Mouse (Mus musculus) left cerebral cortex, adult 2 months (tissue): ENCODE data around the gene Duoxa1. TPM values are rescaled to one million over a fixed set of nuclear protein-coding genes. Genes with fewer than 3 reads are reported as not detected.

Experiments
- DNase-seq, 2 experiments: peaks; one replicate each; pipeline ENCODE4 v3.0.0; 2021 to 2022; ENCODE audit warnings: low spot score in 2 of 2, mixed read lengths in 1 of 2; ENCODE audit errors: extremely low spot score in 1 of 2
- H3K27ac ChIP-seq: fragments of 200-600 bp; 2 replicates; pipeline ENCODE4 v1.8.1; 2022
- H3K4me3 ChIP-seq: fragments of 200-600 bp; 2 replicates; pipeline ENCODE4 v1.8.1; 2022
- CTCF ChIP-seq: fragments of 200-600 bp; IDR thresholded peaks from 2 replicates; pipeline ENCODE4 v1.8.1; 2022; ENCODE audit warnings: antibody characterized with exemption, mild to moderate bottlenecking, moderate library complexity
- intact Hi-C: fragments of 180-260 bp; cut with DNase I; formaldehyde crosslinking; loops from one replicate; pipeline ENCODE4 v1.15.1; 2025
- total RNA-seq, 2 experiments: library from RNA; stranded (reverse); gene quantifications; 2 replicates each; pipeline ENCODE4 v1.2.3; 2021

Gene Duoxa1
- total RNA-seq, 2 experiments from 2014 or later: not detected

GRCm38 (mm10) chr2:122301921-122302573 is 11.5 kb downstream of the Duoxa1 start:
- TF ChIP-seq CTCF: no peak
- DNase-seq: no peak
- peak overlapping the region; percentile 25 for H3K4me3 ChIP-seq
- H3K27ac ChIP-seq: no peak overlapping the region
- intact Hi-C loops: loop anchor here (5.0 kb wide), 3 partner anchors 55 to 230 kb away; no protein-coding TSS in a partner anchor

GRCm38 (mm10) chr2:122301081-122301920 is 12.2 kb downstream of the Duoxa1 start:
- intact Hi-C loops: loop anchor here (5.0 kb wide), 3 partner anchors 54 to 229 kb away; no protein-coding TSS in a partner anchor
- peak; percentile 17 to 28 for DNase-seq
- Histone ChIP-seq H3K27ac (no peak overlapping the region), H3K4me3 (peak overlapping the region; percentile 25)
- TF ChIP-seq CTCF: no peak

- no peak overlapping the region for H3K27ac ChIP-seq
- no peak overlapping the region for H3K4me3 ChIP-seq
- TF ChIP-seq CTCF: no peak
- DNase-seq: no peak
- intact Hi-C loops: loop anchor here (5.0 kb wide), 3 partner anchors 53 to 228 kb away; no protein-coding TSS in a partner anchor
Measured at GRCm38 (mm10) chr2:122300656-122301020, 12.9 kb downstream of the Duoxa1 start.

- DNase-seq: no peak
- no peak for TF ChIP-seq CTCF
- H3K4me3 ChIP-seq: no peak overlapping the region
- H3K27ac ChIP-seq: no peak overlapping the region
- intact Hi-C loops: loop anchor here (5.0 kb wide), 3 partner anchors 53 to 228 kb away; no protein-coding TSS in a partner anchor
Measured at GRCm38 (mm10) chr2:122299911-122300655, 13.4 kb downstream of the Duoxa1 start.

DNA sequence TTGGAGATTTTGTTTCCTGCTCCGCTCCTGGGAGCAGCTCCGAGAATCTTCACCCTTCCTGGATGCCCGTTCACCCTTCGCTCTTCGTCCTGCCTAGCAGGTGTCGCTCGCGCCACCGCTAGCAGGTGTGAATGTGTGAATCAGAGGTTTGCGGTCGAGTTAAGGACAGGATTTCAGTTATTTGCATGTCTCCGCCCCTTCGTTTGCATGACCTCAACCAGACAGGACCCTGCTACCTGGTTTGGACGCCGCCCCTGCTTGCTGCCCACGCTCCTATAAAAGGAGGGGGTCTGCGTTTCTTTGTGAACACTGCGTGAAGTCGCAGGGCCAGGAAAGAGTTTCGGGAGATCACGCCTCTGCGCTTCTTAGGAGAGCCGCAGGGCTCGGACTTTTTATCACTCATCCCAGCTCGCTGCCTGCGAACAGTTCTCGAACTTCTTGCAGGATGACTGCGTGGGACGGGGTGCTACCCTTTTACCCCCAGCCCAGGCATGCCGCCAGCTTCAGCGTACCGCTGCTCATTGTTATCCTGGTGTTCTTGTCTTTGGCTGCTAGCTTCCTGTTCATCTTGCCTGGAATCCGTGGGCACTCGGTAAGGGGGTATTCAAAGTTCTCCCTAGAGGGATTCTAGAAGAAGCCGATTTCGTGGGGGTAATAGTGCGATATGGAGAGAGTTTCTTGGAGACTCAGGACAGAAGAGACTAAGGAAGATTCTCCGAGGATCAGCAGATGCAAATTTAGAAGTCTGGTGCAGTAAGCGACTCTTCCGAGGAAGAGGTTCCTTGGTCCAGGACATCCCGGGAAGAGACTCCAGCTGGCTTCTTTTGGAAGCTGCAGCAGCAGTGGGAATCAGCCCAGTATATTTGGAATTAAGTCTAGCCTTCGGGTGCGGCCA is 14.7 kb downstream of the Duoxa1 start, which contains the start of gene Duoxa2:
Gene Duoxa2 (plus strand): TSS at position 305 of the 895 bp plus-strand sequence.
- TF ChIP-seq CTCF: no peak
- Histone ChIP-seq H3K27ac (no peak within 1 kb of the TSS), H3K4me3 (no peak within 1 kb of the TSS)
- DNase-seq: no peak
- intact Hi-C loops: no loop called here

GRCm38 (mm10) chr2:122298096-122298499 is 15.4 kb downstream of the Duoxa1 start, which contains the start of gene Duox2:
Gene Duox2, minus strand, starts transcription at chr2:122298449.
- no peak for DNase-seq
- no peak within 1 kb of the TSS for H3K4me3 ChIP-seq
- H3K27ac ChIP-seq: no peak within 1 kb of the TSS
- no peak for TF ChIP-seq CTCF
- intact Hi-C loops: no loop called here

DNA sequence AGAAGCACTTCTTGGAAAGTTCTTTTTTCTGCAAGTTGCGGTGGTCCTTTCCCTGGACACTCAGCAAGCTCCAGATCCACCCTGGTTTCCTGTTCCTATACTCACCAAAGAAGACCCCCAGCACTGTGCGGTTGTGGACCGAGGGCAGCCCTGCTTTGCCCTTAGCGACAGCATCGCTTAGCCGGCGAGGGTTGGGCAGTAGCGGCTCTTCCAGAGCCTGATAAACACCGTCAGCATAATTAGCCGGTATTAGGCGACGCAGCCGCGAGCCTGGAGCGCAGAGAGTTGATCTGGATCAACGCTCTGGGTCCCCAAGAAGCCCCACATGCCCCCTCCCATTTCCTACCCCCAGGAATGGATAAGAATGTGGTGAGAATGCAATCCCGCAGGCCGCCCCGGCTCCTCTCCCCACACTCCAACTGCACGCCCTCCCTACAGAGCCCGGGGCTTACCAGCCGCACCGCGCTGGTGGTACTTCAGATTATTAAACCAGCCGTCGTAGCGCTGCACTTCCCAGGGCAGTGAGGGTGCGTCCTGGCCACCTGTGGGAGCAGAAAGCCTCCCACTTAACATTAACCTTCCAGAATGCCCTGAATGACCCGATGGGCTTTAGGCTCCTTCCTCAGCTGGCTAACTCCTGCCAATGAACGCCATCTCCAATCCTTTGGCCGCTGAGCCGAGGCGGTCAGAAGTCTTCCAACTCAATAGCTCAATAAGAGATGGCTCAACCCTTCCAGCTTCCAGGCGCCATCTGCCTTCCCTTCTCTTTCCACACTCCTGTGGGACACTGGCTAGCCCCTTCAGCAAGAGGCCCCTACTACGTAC is 16.0 kb downstream of the Duoxa1 start:
- intact Hi-C loops: no loop called here
- TF ChIP-seq CTCF: no peak
- DNase-seq: no peak

GRCm38 (mm10) chr2:122294916-122295315 is 18.6 kb downstream of the Duoxa1 start:
- no peak for TF ChIP-seq CTCF
- DNase-seq: no peak
- intact Hi-C loops: no loop called here
- Histone ChIP-seq H3K4me3 (no peak overlapping the region), H3K27ac (no peak overlapping the region)

More for the DNA sequence above, 16.0 kb downstream of the Duoxa1 start:
- Histone ChIP-seq H3K4me3 (no peak overlapping the region), H3K27ac (no peak overlapping the region)

GRCm38 (mm10) chr2:122286137-122286536 is 27.4 kb downstream of the Duoxa1 start:
- intact Hi-C loops: no loop called here
- DNase-seq: no peak
- no peak for TF ChIP-seq CTCF
- no peak overlapping the region for H3K4me3 ChIP-seq
- H3K27ac ChIP-seq: no peak overlapping the region

- H3K27ac ChIP-seq: no peak overlapping the region
- no peak overlapping the region for H3K4me3 ChIP-seq
- intact Hi-C loops: no loop called here
- no peak for TF ChIP-seq CTCF
- DNase-seq: no peak
Measured at GRCm38 (mm10) chr2:122284091-122284490, 29.4 kb downstream of the Duoxa1 start.
